Mouse (Mus musculus): ENCODE data around the gene Tenm2. TPM values are rescaled to one million over a fixed set of nuclear protein-coding genes. Genes with fewer than 3 reads are reported as not detected.

Tenm2 gene
- polyA plus RNA-seq, 1 experiment = 0.61 TPM

GRCm38 (mm10) chr11:37039283-37039682 lies 196.5 kb downstream of the Tenm2 start:
- no peak overlapping the region for H3K4me3 ChIP-seq (ENCODE audit: insufficient read depth, low read depth, low read length)
- DNase-seq = no peak
- H3K36me3 ChIP-seq (ENCODE audit: control insufficient read depth, insufficient read depth, low read length) = no peaks in the 10 kb centered on the region
- 67% methylated on average over 3 of the region's 3 CpGs for WGBS
- H3K27me3 ChIP-seq (replicated peaks; ENCODE audit: control insufficient read depth, insufficient read depth, low read length) = no peaks in the 10 kb centered on the region
- no peaks in the 10 kb centered on the region for H3K4me1 ChIP-seq (ENCODE audit: control insufficient read depth, insufficient read depth, low read length)
- H3K27ac ChIP-seq (ENCODE audit: insufficient read depth, low read depth, low read length) = no peak overlapping the region
- no peak for TF ChIP-seq CTCF (conservative IDR thresholded peaks at IDR 0.05; ENCODE audit: insufficient read depth, insufficient read length, low read depth, low read length)
- no peak for TF ChIP-seq POLR2A (IDR thresholded peaks at IDR 0.05; ENCODE audit: low read depth, low read length)

- no peak for DNase-seq
- no peak overlapping the region for H3K27ac ChIP-seq (ENCODE audit: insufficient read depth, low read depth, low read length)
- no peak overlapping the region for H3K4me3 ChIP-seq (ENCODE audit: insufficient read depth, low read depth, low read length)
- no peaks in the 10 kb centered on the region for H3K27me3 ChIP-seq (replicated peaks; ENCODE audit: control insufficient read depth, insufficient read depth, low read length)
- H3K36me3 ChIP-seq (ENCODE audit: control insufficient read depth, insufficient read depth, low read length) = no peaks in the 10 kb centered on the region
- 58% methylated on average over 7 of the region's 7 CpGs for WGBS
- no peaks in the 10 kb centered on the region for H3K4me1 ChIP-seq (ENCODE audit: control insufficient read depth, insufficient read depth, low read length)
- TF ChIP-seq POLR2A (IDR thresholded peaks at IDR 0.05; ENCODE audit: low read depth, low read length) (no peak), CTCF (conservative IDR thresholded peaks at IDR 0.05; ENCODE audit: insufficient read depth, insufficient read length, low read depth, low read length) (no peak)
Observed at GRCm38 (mm10) chr11:37031305-37032055, 204.3 kb downstream of the Tenm2 start.

GRCm38 (mm10) chr11:37011900-37012299 lies 223.9 kb downstream of the Tenm2 start:
- 55% methylated on average over 1 of the region's 1 CpGs for WGBS
- no peak overlapping the region for H3K27ac ChIP-seq (ENCODE audit: insufficient read depth, low read depth, low read length)
- TF ChIP-seq POLR2A (IDR thresholded peaks at IDR 0.05; ENCODE audit: low read depth, low read length) (no peak), CTCF (conservative IDR thresholded peaks at IDR 0.05; ENCODE audit: insufficient read depth, insufficient read length, low read depth, low read length) (no peak)
- no peak for DNase-seq
- no peaks in the 10 kb centered on the region for H3K36me3 ChIP-seq (ENCODE audit: control insufficient read depth, insufficient read depth, low read length)
- no peaks in the 10 kb centered on the region for H3K4me1 ChIP-seq (ENCODE audit: control insufficient read depth, insufficient read depth, low read length)
- no peaks in the 10 kb centered on the region for H3K27me3 ChIP-seq (replicated peaks; ENCODE audit: control insufficient read depth, insufficient read depth, low read length)
- H3K4me3 ChIP-seq (ENCODE audit: insufficient read depth, low read depth, low read length) = no peak overlapping the region

- 71% methylated on average over 1 of the region's 1 CpGs for WGBS
- TF ChIP-seq POLR2A (IDR thresholded peaks at IDR 0.05; ENCODE audit: low read depth, low read length) (no peak), CTCF (conservative IDR thresholded peaks at IDR 0.05; ENCODE audit: insufficient read depth, insufficient read length, low read depth, low read length) (no peak)
Observed at GRCm38 (mm10) chr11:37009243-37009642, 226.5 kb downstream of the Tenm2 start.

DNA sequence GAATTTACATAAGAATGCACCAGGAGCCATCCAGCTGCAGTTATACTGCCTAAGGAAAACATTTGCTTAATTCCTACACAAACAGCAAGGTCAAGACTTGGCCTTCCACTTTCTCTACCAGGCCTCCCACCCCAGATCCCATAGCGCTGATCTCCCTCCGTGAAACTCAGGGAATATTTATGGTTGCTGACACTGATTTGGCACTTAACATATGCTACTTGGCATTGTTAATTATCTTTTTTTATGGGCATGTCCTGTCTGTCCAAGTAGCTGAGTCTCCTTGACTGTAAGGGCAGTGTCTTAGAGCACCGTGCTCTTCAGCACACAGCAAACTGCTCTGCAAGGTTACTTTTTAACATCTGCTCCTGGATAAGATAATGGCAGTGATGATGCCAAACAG lies 238.1 kb downstream of the Tenm2 start:
- TF ChIP-seq CTCF (conservative IDR thresholded peaks at IDR 0.05; ENCODE audit: insufficient read depth, insufficient read length, low read depth, low read length) (no peak), POLR2A (IDR thresholded peaks at IDR 0.05; ENCODE audit: low read depth, low read length) (no peak)
- Histone ChIP-seq H3K4me3 (ENCODE audit: insufficient read depth, low read depth, low read length) (no peak overlapping the region), H3K27me3 (replicated peaks; ENCODE audit: control insufficient read depth, insufficient read depth, low read length) (no peaks in the 10 kb centered on the region), H3K4me1 (ENCODE audit: control insufficient read depth, insufficient read depth, low read length) (no peaks in the 10 kb centered on the region), H3K27ac (ENCODE audit: insufficient read depth, low read depth, low read length) (no peak overlapping the region), H3K36me3 (ENCODE audit: control insufficient read depth, insufficient read depth, low read length) (no peaks in the 10 kb centered on the region)
- no peak for DNase-seq
- WGBS = 26% methylated on average over 3 of the region's 3 CpGs

More at GRCm38 (mm10) chr11:37009243-37009642, 226.5 kb downstream of the Tenm2 start:
- no peak overlapping the region for H3K27ac ChIP-seq (ENCODE audit: insufficient read depth, low read depth, low read length)
- no peaks in the 10 kb centered on the region for H3K36me3 ChIP-seq (ENCODE audit: control insufficient read depth, insufficient read depth, low read length)
- no peaks in the 10 kb centered on the region for H3K27me3 ChIP-seq (replicated peaks; ENCODE audit: control insufficient read depth, insufficient read depth, low read length)
- DNase-seq = no peak
- no peaks in the 10 kb centered on the region for H3K4me1 ChIP-seq (ENCODE audit: control insufficient read depth, insufficient read depth, low read length)
- no peak overlapping the region for H3K4me3 ChIP-seq (ENCODE audit: insufficient read depth, low read depth, low read length)

DNA sequence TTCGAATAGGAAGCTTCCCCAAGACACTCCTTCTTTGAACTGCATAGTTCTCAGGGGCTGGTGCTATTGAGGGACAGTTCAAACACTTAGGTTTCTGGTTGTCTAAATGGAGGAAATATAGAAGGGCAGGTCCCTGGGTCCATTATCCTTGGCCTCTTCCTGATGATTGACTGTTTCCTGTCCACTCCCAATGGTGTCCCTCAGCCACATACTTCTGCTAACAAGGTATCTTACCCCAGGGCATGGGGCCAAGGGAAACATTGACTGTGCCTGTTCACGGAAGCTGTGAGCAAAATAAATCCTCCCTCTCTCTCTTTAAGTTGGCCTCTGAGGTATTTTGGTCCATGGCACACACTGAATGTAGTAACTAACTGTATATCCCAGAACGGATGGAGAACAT lies 244.9 kb downstream of the Tenm2 start:
- Histone ChIP-seq H3K4me3 (ENCODE audit: insufficient read depth, low read depth, low read length) (no peak overlapping the region), H3K27me3 (replicated peaks; ENCODE audit: control insufficient read depth, insufficient read depth, low read length) (no peaks in the 10 kb centered on the region), H3K27ac (ENCODE audit: insufficient read depth, low read depth, low read length) (no peak overlapping the region), H3K4me1 (ENCODE audit: control insufficient read depth, insufficient read depth, low read length) (no peaks in the 10 kb centered on the region), H3K36me3 (ENCODE audit: control insufficient read depth, insufficient read depth, low read length) (no peaks in the 10 kb centered on the region)
- 33% methylated on average over 3 of the region's 3 CpGs for WGBS
- peak; percentile 34 for DNase-seq
- TF ChIP-seq POLR2A (IDR thresholded peaks at IDR 0.05; ENCODE audit: low read depth, low read length) (no peak), CTCF (conservative IDR thresholded peaks at IDR 0.05; ENCODE audit: insufficient read depth, insufficient read length, low read depth, low read length) (no peak)

DNA sequence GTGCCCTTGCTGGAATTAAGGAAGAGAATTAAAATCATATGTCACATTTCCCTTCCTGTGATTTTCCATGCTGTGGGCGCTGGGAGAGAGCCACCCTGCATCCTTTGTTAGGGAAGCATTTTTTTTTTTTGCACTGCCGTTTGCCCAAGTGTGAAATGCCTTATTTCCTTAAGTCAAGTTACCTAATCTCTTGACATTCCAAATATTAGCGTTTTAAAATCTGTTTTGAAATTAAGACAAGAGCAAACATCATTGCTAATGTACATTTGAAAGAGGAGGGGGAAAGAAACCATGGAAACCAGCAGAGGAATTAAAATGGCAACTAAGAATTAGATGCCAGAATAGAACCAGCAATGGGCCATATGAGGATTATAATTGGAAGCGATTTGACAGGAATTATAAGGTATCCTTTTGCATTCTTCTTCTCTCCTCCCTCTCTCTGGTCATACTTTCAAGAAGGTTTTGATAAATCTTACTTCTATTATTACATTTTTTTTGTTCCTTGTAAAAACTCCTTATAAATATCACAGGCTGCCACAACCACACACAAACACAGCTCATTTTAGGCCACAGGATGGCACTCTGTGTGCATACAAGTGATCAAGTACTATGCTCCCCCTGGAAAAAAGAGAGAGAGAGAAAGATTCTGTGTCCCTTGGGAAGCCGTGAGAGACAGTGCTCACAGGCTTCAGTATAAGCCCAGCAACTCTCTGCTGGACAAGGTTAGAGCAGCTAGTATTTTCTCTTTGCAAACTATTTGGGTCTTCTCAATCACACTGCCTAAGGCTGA lies 246.8 kb downstream of the Tenm2 start:
- no peak for DNase-seq
- H3K4me1 ChIP-seq (ENCODE audit: control insufficient read depth, insufficient read depth, low read length) = no peaks in the 10 kb centered on the region
- no peaks in the 10 kb centered on the region for H3K36me3 ChIP-seq (ENCODE audit: control insufficient read depth, insufficient read depth, low read length)
- whole genome bisulfite sequencing = 40% methylated on average over 5 of the region's 5 CpGs
- TF ChIP-seq POLR2A (IDR thresholded peaks at IDR 0.05; ENCODE audit: low read depth, low read length) (no peak), CTCF (conservative IDR thresholded peaks at IDR 0.05; ENCODE audit: insufficient read depth, insufficient read length, low read depth, low read length) (no peak)
- no peak overlapping the region for H3K4me3 ChIP-seq (ENCODE audit: insufficient read depth, low read depth, low read length)
- H3K27me3 ChIP-seq (replicated peaks; ENCODE audit: control insufficient read depth, insufficient read depth, low read length) = no peaks in the 10 kb centered on the region
- H3K27ac ChIP-seq (ENCODE audit: insufficient read depth, low read depth, low read length) = no peak overlapping the region

All from kidney, adult 2 months (tissue).